ENCODE assay signal across 8 mouse cellular contexts in genomic region chr19:5039301-5040114, GRCm38 (mm10). TPM values are rescaled to one million over a fixed set of nuclear protein-coding genes. Genes with fewer than 3 reads are reported as not detected.
A peak's percentile ranks its signal among the peaks of the same experiment; 100 is the strongest.
DNase-seq lines count a peak whose midpoint lies in the region; ATAC-seq and TF ChIP-seq lines count a peak whose summit lies in the region.

No protein-coding gene starts in this region.

- no peak for TF ChIP-seq CTCF in cerebellum, adult 2 months (IDR thresholded peaks at IDR 0.05; ENCODE audit: borderline replicate concordance, insufficient read depth, low read depth, low read length)
- TF ChIP-seq CTCF in testis, adult 2 months (IDR thresholded peaks at IDR 0.05; ENCODE audit: control insufficient read depth, insufficient read depth, insufficient replicate concordance, low read depth, low read length) = no peak

- peak overlapping the region; percentile 88 for H3K9ac ChIP-seq in hindbrain, embryonic 16.5 days (ENCODE audit: low read depth, low read length)
- peak overlapping the region; percentile 75 for H3K9ac ChIP-seq in liver, embryonic 16.5 days (ENCODE audit: low read depth, low read length)

- H3K9me3 ChIP-seq in hindbrain, embryonic 16.5 days (ENCODE audit: control insufficient read depth, low read length) = no peaks in the 10 kb centered on the region
- no peaks in the 10 kb centered on the region for H3K9me3 ChIP-seq in liver, embryonic 16.5 days (replicated peaks; ENCODE audit: control insufficient read depth, low read length)

- peak overlapping the region; percentile 92 for H3K4me3 ChIP-seq in cerebellum, adult 2 months (replicated peaks; ENCODE audit: insufficient read depth, low read depth, low read length)
- peak overlapping the region; percentile 87 for H3K4me3 ChIP-seq in testis, adult 2 months (ENCODE audit: control insufficient read depth, low read depth, low read length)
- peak overlapping the region; percentile 92 for H3K4me3 ChIP-seq in hindbrain, embryonic 16.5 days (ENCODE audit: low read length)
- H3K4me3 ChIP-seq in liver, embryonic 16.5 days (ENCODE audit: low read depth, low read length) = peak overlapping the region; percentile 72

- peak overlapping the region; percentile 96 for H3K4me2 ChIP-seq in hindbrain, embryonic 16.5 days (ENCODE audit: low read length)
- H3K4me2 ChIP-seq in liver, embryonic 16.5 days (ENCODE audit: low read depth, low read length) = peak overlapping the region; percentile 94

- no peak for TF ChIP-seq POLR2A in cerebellum, adult 2 months (IDR thresholded peaks at IDR 0.05; ENCODE audit: borderline replicate concordance, insufficient read depth, low read length)
- no peak for TF ChIP-seq POLR2A in testis, adult 2 months (IDR thresholded peaks at IDR 0.05; ENCODE audit: control insufficient read depth, low read depth, low read length)

- peak overlapping the region; percentile 89 for H3K27ac ChIP-seq in cerebellum, adult 2 months (ENCODE audit: insufficient read depth, low read length)
- H3K27ac ChIP-seq in testis, adult 2 months (ENCODE audit: control insufficient read depth, insufficient read depth, low read depth, low read length) = no peak overlapping the region
- peak overlapping the region; percentile 87 for H3K27ac ChIP-seq in hindbrain, embryonic 16.5 days (ENCODE audit: low read depth, low read length)
- 0 out of 2 replicates have a peak overlapping the region, but pooled peaks have one; percentile 20 for H3K27ac ChIP-seq in liver, embryonic 16.5 days (ENCODE audit: low read length)

- H3K27me3 ChIP-seq in cerebellum, adult 2 months (ENCODE audit: control insufficient read depth, insufficient read depth, low read length) = no peaks in the 10 kb centered on the region
- H3K27me3 ChIP-seq in testis, adult 2 months (ENCODE audit: control insufficient read depth, insufficient read depth, low read length) = no peaks in the 10 kb centered on the region
- no peaks in the 10 kb centered on the region for H3K27me3 ChIP-seq in hindbrain, embryonic 16.5 days (replicated peaks; ENCODE audit: control insufficient read depth, insufficient read depth, low read length)
- no peaks in the 10 kb centered on the region; the same call in 1 of the 2 replicates for H3K27me3 ChIP-seq in liver, embryonic 16.5 days (ENCODE audit: control insufficient read depth, insufficient read depth, low read depth, low read length)

- H3K4me1 ChIP-seq in cerebellum, adult 2 months (ENCODE audit: control insufficient read depth, insufficient read depth, low read length) = 0 out of 2 replicates have a peak, but pooled peaks cover 2% of the 10 kb centered on the region
- H3K4me1 ChIP-seq in testis, adult 2 months (ENCODE audit: control insufficient read depth, insufficient read depth, low read length) = peaks cover 14% of the 10 kb centered on the region
- H3K4me1 ChIP-seq in hindbrain, embryonic 16.5 days (ENCODE audit: control insufficient read depth, insufficient read depth, low read depth, low read length) = peaks cover 27% of the 10 kb centered on the region
- peaks cover 35% of the 10 kb centered on the region for H3K4me1 ChIP-seq in liver, embryonic 16.5 days (ENCODE audit: control insufficient read depth, low read depth, low read length)

- peak; percentile 38 to 59 for DNase-seq in cerebellum, adult 2 months
- DNase-seq in testis, postnatal 14 days (ENCODE audit: low spot score) = no peak
- no peak for DNase-seq in right cerebral cortex, adult 18-20 months

- H3K36me3 ChIP-seq in testis, adult 2 months (ENCODE audit: control insufficient read depth, insufficient read depth, low read length) = no peaks in the 10 kb centered on the region
- peaks cover 2% of the 10 kb centered on the region; the same call in 1 of the 2 replicates for H3K36me3 ChIP-seq in hindbrain, embryonic 16.5 days (ENCODE audit: control insufficient read depth, insufficient read depth, low read length)
- H3K36me3 ChIP-seq in liver, embryonic 16.5 days (ENCODE audit: control insufficient read depth, insufficient read depth) = no peaks in the 10 kb centered on the region

- no peak for ATAC-seq in cerebellum, adult (ENCODE audit: insufficient number of reproducible peaks, low FRiP score, low TSS enrichment)
- ATAC-seq in hindbrain, embryonic 16.5 days = peak; percentile 6; the same call in 1 of the 2 replicates
- no peak for ATAC-seq in liver, embryonic 16.5 days (ENCODE audit: low read depth)
- no peak for ATAC-seq in monocyte, adult 5-6 weeks (replicated peaks; ENCODE audit: insufficient number of reproducible peaks, low FRiP score, low TSS enrichment, poor library complexity, severe bottlenecking)

- WGBS in cerebellum, adult 2 months = 4% methylated on average over 41 of the region's 41 CpGs
- 12% methylated on average over 41 of the region's 41 CpGs for WGBS in hindbrain, embryonic 16.5 days
- WGBS in liver, embryonic 16.5 days (ENCODE audit: insufficient replicate concordance) = 24% methylated on average over 41 of the region's 41 CpGs

RNA-seq across cellular contexts. Expression of gene AC124502.3, which starts 0.8 kb away (rescaled TPM):
- 5.0 and 5.7 TPM in 2 replicates for polyA plus RNA-seq in cerebellum, adult 2 months (2012; rRNA removed)
- polyA plus RNA-seq in testis, adult 2 months (2012; rRNA removed) = 0.61 and 0.98 TPM in 2 replicates
- polyA plus RNA-seq in hindbrain, embryonic 16.5 days (2015; fragmentation: Nextera tagmentation; extraction: Ambion mirVana) = 2.4 and 3.1 TPM in 2 replicates
- 0.58 TPM in 1 of 2 replicates, not detected in the other for polyA plus RNA-seq in liver, embryonic 16.5 days (2015; fragmentation: Nextera tagmentation; extraction: Ambion mirVana)
- 4.3 TPM in 1 of 3 replicates, not detected in the others for total RNA-seq in monocyte, adult 5-6 weeks (2017)

RNA-seq across cellular contexts. Expression of gene B4gat1, which starts 0.9 kb away (rescaled TPM):
- 104 and 108 TPM in 2 replicates for polyA plus RNA-seq in cerebellum, adult 2 months (2012; rRNA removed)
- 3.7 and 4.2 TPM in 2 replicates for polyA plus RNA-seq in testis, adult 2 months (2012; rRNA removed)
- 116 and 133 TPM in 2 replicates for polyA plus RNA-seq in hindbrain, embryonic 16.5 days (2015; fragmentation: Nextera tagmentation; extraction: Ambion mirVana)
- polyA plus RNA-seq in liver, embryonic 16.5 days (2015; fragmentation: Nextera tagmentation; extraction: Ambion mirVana) = 8.6 and 9.1 TPM in 2 replicates
- total RNA-seq in monocyte, adult 5-6 weeks (2017) = 5.1 to 6.9 TPM in 2 of 3 replicates, not detected in the other

RNA-seq across cellular contexts. Expression of gene Brms1, which starts 1.6 kb away (rescaled TPM):
- polyA plus RNA-seq in cerebellum, adult 2 months (2012; rRNA removed) = 17.6 and 20.8 TPM in 2 replicates
- polyA plus RNA-seq in testis, adult 2 months (2012; rRNA removed) = 200 and 216 TPM in 2 replicates
- 25.6 and 26.6 TPM in 2 replicates for polyA plus RNA-seq in hindbrain, embryonic 16.5 days (2015; fragmentation: Nextera tagmentation; extraction: Ambion mirVana)
- 21.0 and 22.2 TPM in 2 replicates for polyA plus RNA-seq in liver, embryonic 16.5 days (2015; fragmentation: Nextera tagmentation; extraction: Ambion mirVana)
- total RNA-seq in monocyte, adult 5-6 weeks (2017) = 16.6 to 60.3 TPM (median 46.3 TPM) in 3 replicates

RNA-seq across cellular contexts. Expression of gene Rin1, which starts 10.8 kb away (rescaled TPM):
- 2.8 and 3.7 TPM in 2 replicates for polyA plus RNA-seq in cerebellum, adult 2 months (2012; rRNA removed)
- 27.1 and 27.5 TPM in 2 replicates for polyA plus RNA-seq in testis, adult 2 months (2012; rRNA removed)
- polyA plus RNA-seq in hindbrain, embryonic 16.5 days (2015; fragmentation: Nextera tagmentation; extraction: Ambion mirVana) = 0.64 and 0.72 TPM in 2 replicates
- polyA plus RNA-seq in liver, embryonic 16.5 days (2015; fragmentation: Nextera tagmentation; extraction: Ambion mirVana) = 0.13 and 0.35 TPM in 2 replicates
- total RNA-seq in monocyte, adult 5-6 weeks (2017) = 0.19 to 0.68 TPM (median 0.21 TPM) in 3 replicates

RNA-seq across cellular contexts. Expression of gene Slc29a2, which starts 15.8 kb away (rescaled TPM):
- polyA plus RNA-seq in cerebellum, adult 2 months (2012; rRNA removed) = 23.8 and 24.0 TPM in 2 replicates
- polyA plus RNA-seq in testis, adult 2 months (2012; rRNA removed) = 4.9 and 5.2 TPM in 2 replicates
- polyA plus RNA-seq in hindbrain, embryonic 16.5 days (2015; fragmentation: Nextera tagmentation; extraction: Ambion mirVana) = 15.0 and 16.6 TPM in 2 replicates
- 0.82 and 1.6 TPM in 2 replicates for polyA plus RNA-seq in liver, embryonic 16.5 days (2015; fragmentation: Nextera tagmentation; extraction: Ambion mirVana)
- 0.97 TPM in 1 of 3 replicates, not detected in the others for total RNA-seq in monocyte, adult 5-6 weeks (2017)

Comparison
In these comparisons a context has a peak if more than half of its experiments do, and no peak if none do; other contexts are left out.
1. DNase-seq: peak in cerebellum, adult 2 months (2 of 2); none in testis, postnatal 14 days (single experiment) and right cerebral cortex, adult 18-20 months (single experiment).
2. RNA of gene B4gat1, which starts 0.9 kb away (polyA plus RNA-seq): 116 to 133 TPM in hindbrain, embryonic 16.5 days and 104 to 108 TPM in cerebellum, adult 2 months; 8.6 to 9.1 TPM in liver, embryonic 16.5 days and 3.7 to 4.2 TPM in testis, adult 2 months; every median in the first group is over 10 times any median in the second.
3. Peak in every context shown above with its lines, with median percentiles within 50 percentile points of each other: H3K4me3 ChIP-seq.